Mouse (Mus musculus) liver, embryonic 14.5 days (tissue): ENCODE results near the gene Filip1l.

Experiments
- CTCF ChIP-seq: IDR thresholded peaks from 2 replicates; pipeline ENCODE4 v1.5.1; 2016; ENCODE audit warnings: antibody characterized with exemption, low read depth, control low read depth
- EP300 ChIP-seq: IDR thresholded peaks from 2 replicates; pipeline ENCODE4 v1.6.1; 2016; ENCODE audit warnings: antibody characterized with exemption, low read depth

DNA sequence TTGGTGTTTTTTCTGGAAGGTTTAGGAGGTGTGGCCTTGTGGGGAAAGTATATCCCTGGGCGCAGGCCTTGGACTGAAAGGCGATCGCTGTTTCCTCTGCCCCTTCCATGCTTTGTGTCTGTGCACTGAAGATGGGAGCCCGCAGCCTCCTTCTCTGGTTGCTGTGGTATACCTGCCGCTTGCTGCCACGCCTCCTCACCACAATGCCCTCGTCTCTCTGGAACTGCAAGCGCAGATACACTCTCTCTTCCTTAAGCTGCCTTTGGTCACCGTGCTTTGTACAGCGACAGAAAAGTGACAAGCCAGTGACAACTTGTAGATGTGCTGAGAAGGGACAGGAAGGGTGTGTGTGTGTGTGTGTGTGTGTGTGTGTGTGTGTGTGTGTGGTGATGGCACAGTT, 46.7 kb downstream of the Filip1l start:
- TF ChIP-seq CTCF (no peak), EP300 (no peak)
